Mouse (Mus musculus): ENCODE measurements around the gene Kcnd2.
"Not testable (repeated sequence)": the region's sequence is repeated elsewhere in the genome, so short reads cannot be mapped to it uniquely, and the experiment has no call there.

Gene Kcnd2

GRCm38 (mm10) chr6:21215491-21216191 lies at the start of gene Kcnd2:
Kcnd2 (plus strand) TSS chr6:21215503.
- no peak for DNase-seq (ENCODE audit: extremely low read depth, insufficient read length, low spot score)

GRCm38 (mm10) chr6:21166611-21167010 lies 48.7 kb upstream of the Kcnd2 start:
- DNase-seq (ENCODE audit: extremely low read depth, insufficient read length, low spot score): no peak

- no peak for DNase-seq (ENCODE audit: extremely low read depth, insufficient read length, low spot score)
Observed at GRCm38 (mm10) chr6:21195341-21195740, 20.0 kb upstream of the Kcnd2 start.

GRCm38 (mm10) chr6:21213865-21214672 lies 1.2 kb upstream of the Kcnd2 start:
- DNase-seq (ENCODE audit: extremely low read depth, insufficient read length, low spot score): no peak

- DNase-seq (ENCODE audit: extremely low read depth, insufficient read length, low spot score): no peak
Observed at GRCm38 (mm10) chr6:21214673-21215490, 421 bp upstream of the Kcnd2 start.

- no peak for DNase-seq (ENCODE audit: extremely low read depth, insufficient read length, low spot score)
Observed at GRCm38 (mm10) chr6:21216206-21217020, 1.1 kb downstream of the Kcnd2 start.

- DNase-seq (ENCODE audit: extremely low read depth, insufficient read length, low spot score): no peak
Observed at GRCm38 (mm10) chr6:21217156-21217555, 1.9 kb downstream of the Kcnd2 start.

- no peak for DNase-seq (ENCODE audit: extremely low read depth, insufficient read length, low spot score)
Observed at GRCm38 (mm10) chr6:21226124-21226523, 10.8 kb downstream of the Kcnd2 start.

GRCm38 (mm10) chr6:21259031-21259430 lies 43.7 kb downstream of the Kcnd2 start:
- DNase-seq (ENCODE audit: extremely low read depth, insufficient read length, low spot score): no peak

GRCm38 (mm10) chr6:21267897-21268296 lies 52.6 kb downstream of the Kcnd2 start:
- no peak for DNase-seq (ENCODE audit: extremely low read depth, insufficient read length, low spot score)

GRCm38 (mm10) chr6:21277343-21277933 lies 62.1 kb downstream of the Kcnd2 start:
- DNase-seq (ENCODE audit: extremely low read depth, insufficient read length, low spot score): no peak

- DNase-seq (ENCODE audit: extremely low read depth, insufficient read length, low spot score): no peak
Observed at GRCm38 (mm10) chr6:21304943-21305342, 89.6 kb downstream of the Kcnd2 start.

GRCm38 (mm10) chr6:21310159-21310558 lies 94.9 kb downstream of the Kcnd2 start:
- no peak for DNase-seq (ENCODE audit: extremely low read depth, insufficient read length, low spot score)

- no peak for DNase-seq (ENCODE audit: extremely low read depth, insufficient read length, low spot score)
Observed at GRCm38 (mm10) chr6:21321407-21321806, 106.1 kb downstream of the Kcnd2 start.

- DNase-seq (ENCODE audit: extremely low read depth, insufficient read length, low spot score): no peak
Observed at GRCm38 (mm10) chr6:21322211-21322610, 106.9 kb downstream of the Kcnd2 start.

GRCm38 (mm10) chr6:21325251-21325650 lies 109.9 kb downstream of the Kcnd2 start:
- DNase-seq (ENCODE audit: extremely low read depth, insufficient read length, low spot score): no peak

- no peak for DNase-seq (ENCODE audit: extremely low read depth, insufficient read length, low spot score)
Observed at GRCm38 (mm10) chr6:21327081-21327737, 111.9 kb downstream of the Kcnd2 start.

- DNase-seq (ENCODE audit: extremely low read depth, insufficient read length, low spot score): not testable (repeated sequence)
Observed at GRCm38 (mm10) chr6:21385298-21385697, 170.0 kb downstream of the Kcnd2 start.

- DNase-seq (ENCODE audit: extremely low read depth, insufficient read length, low spot score): no peak
Observed at GRCm38 (mm10) chr6:21391776-21392175, 176.5 kb downstream of the Kcnd2 start.

All from 3134 (cell line).